Mouse (Mus musculus): ENCODE measurements at regions not wholly inside any gene's neighbourhood (a gene's known extent, or its start where the extent isn't known, plus 50 kb on each side); places are given as distances from the start of the nearest gene placed in this dataset.
"Not testable (repeated sequence)": the region's sequence is repeated elsewhere in the genome, so short reads cannot be mapped to it uniquely, and the experiment has no call there.

DNA sequence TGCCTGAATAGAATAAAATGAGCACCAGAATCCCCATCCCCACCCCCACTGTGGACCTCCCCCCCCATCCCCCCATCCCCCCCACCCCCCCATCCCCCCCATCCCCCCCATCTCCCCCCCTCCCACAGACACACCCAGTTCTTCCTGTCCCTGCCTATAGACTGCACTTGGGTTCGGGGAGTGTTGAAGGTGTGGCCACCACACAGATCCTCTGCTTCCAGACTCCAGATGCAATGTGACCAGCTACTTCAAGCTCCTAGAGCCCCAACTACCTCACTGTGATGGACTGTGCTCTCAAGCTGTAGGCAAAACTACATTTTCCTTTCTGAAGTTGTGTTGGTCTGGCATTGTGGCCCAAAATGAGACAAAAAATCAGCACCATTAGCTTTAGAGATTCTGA lies 138.3 kb upstream of the Rybp start:
- DNase-seq (ENCODE audit: low spot score in 2 of 2) = no peak

GRCm38 (mm10) chr6:100424788-100425403 lies 137.6 kb upstream of the Rybp start:
- DNase-seq (ENCODE audit: low spot score in 2 of 2) = no peak

GRCm38 (mm10) chr6:100424181-100424580 lies 136.9 kb upstream of the Rybp start:
- DNase-seq (ENCODE audit: low spot score in 2 of 2) = no peak

- DNase-seq (ENCODE audit: low spot score in 2 of 2) = no peak
Observed at GRCm38 (mm10) chr6:100423636-100424035, 136.4 kb upstream of the Rybp start.

DNA sequence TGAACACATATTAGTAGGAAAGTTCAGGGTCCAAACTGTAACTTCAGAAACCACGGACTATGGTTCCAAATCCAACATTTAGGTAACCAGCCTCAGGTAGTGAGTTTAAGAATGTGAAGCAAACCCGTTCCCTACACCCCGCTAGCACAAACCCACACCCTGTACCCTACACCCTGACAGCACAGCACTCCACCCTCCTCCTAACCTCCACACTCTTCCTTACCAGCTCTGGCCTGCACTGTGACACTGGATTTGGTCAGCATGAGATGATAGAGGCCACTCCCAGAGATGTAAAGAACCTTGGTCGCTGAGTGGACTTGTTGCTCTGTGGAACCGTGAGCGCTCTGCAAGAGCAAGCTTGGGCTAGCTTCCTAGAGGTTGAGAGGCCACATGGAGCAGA lies 135.3 kb upstream of the Rybp start:
- no peak for DNase-seq (ENCODE audit: low spot score in 2 of 2)

DNA sequence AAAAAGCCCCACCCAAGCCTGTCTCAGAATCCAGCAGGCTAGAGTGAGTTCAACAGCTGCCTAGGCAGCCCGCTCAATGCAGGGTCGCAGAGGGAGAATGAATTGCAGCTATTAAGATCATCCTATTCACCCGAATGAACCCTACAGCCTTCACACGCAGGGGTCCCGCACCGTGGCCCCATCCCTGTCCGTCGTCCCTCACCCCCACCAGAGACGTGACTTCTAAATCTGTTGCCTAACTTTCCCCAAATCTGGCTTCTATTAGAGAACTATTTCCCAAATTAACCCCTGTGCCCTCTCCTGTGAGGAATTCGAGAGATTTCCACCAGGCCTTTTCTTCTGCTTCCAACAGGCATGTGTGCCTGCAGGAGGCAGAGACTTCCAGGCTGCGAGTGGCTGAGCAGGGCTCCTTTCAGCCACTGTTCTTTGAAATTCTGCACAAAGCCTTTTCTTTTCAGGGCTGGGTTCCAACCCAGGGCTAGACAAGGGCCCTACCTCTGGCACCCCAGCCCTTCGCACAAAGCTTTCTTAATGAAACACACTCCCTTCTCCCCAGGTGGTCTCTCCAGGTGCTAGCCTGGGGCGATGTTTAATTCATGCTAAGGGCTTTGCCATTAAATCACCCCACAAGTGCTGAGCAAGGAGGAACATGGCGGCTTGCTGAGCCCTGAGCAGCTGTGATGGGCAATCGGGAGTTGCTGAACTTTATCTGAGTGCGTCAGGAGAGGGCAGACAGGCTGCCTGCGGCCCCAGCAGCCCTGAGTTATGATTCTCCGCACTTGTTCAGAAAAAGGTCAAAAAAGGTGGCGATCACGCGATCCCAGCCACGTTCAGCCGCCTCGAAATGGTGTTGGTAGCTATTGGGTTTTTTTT lies 134.7 kb upstream of the Rybp start:
- DNase-seq (ENCODE audit: low spot score in 2 of 2) = no peak

GRCm38 (mm10) chr6:100420602-100421001 lies 133.3 kb upstream of the Rybp start:
- DNase-seq (ENCODE audit: low spot score in 2 of 2) = no peak

DNA sequence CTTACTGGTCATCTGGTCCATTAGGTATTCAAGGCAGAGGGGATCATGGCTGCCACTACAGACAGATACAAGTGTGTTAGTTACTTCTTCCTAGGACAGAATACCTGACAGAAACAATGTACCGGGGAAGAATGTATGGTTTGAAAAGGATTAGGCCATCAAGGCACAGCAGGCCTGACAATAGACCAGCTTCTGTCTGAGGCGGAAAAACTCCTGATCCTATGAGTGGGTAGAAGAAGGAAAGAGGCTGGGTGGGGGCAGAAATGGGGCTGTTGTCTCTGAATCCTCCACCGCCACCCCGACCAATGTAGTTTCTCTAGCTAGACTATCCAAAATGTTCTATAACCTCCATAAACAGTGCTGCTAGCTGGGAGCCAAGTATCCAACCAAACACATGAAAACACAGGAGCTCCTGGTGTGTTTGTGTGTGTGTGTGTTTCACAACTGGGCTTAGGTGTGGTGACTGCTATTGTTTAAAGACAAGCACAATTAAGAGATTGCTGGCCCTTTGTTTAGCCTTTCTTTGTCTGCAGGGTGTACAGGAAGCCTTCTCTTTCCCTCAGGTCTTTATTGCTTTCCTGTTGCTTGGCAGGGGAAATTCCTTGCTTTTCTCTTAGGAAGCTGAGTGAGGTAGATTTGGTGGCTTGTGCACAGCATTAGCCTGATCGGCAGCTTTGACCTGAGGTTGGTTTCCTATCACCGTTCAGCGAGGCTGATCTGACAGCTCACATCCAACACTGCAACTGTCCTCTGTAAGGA lies 132.7 kb upstream of the Rybp start:
- DNase-seq (ENCODE audit: low spot score in 2 of 2) = no peak

DNA sequence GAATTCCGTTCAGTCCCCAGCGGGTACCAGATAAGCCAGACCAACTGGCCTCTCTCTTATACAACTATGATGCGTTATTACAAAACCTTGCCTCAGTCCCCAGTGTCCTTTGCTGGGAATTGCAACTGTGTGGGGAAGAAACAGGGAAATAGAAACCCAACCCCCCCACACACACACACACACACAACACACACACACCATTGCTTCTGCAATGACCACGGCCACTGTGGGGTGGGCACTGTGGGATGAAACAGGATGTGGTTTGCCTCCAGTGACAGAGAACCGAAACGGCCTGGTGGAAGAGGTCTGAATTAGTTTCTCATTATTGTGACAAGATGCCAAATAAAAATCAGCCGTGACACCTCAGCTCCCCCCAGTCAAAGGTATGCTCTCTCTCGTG lies 128.8 kb upstream of the Rybp start:
- no peak for DNase-seq (ENCODE audit: low spot score in 2 of 2)

DNA sequence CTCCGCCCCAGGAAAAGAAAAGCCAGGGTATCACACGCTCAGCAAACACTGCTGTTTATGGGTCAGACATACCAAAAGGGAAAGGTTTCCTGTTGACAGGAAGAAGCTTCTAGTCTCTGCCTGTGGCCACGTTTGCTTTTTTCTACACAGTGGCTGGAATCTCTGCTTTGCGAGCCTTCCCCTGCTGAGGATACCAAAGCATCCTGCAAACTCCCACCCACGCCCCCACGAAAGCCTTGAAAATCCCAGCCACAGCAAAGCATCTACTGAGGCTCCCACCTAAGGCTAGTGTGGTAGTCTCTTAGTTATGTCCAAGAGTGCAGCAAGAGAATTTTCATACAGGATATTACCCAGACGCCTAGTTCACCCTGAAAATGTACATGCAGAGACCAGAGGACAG lies 128.2 kb upstream of the Rybp start:
- no peak for DNase-seq (ENCODE audit: low spot score in 2 of 2)

DNA sequence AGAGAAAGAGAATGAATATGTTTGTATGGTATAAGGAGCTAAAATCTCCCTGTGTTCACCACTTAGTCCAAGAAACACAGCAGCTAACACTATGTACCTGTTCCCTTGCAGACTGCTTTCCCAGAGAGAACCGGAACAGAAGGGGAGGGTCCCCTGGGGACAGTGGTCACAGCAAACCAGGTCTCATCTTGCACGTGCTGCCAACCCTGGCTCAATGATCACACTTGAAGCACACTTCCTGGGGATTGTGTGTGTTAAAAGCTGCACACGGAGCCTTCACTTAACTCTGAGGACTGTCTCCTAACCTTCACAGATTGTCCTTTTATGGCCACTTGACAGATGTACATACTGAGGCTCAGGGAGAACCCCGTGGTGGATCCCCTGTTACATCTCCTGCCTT lies 127.6 kb upstream of the Rybp start:
- DNase-seq (ENCODE audit: low spot score in 2 of 2) = no peak

DNA sequence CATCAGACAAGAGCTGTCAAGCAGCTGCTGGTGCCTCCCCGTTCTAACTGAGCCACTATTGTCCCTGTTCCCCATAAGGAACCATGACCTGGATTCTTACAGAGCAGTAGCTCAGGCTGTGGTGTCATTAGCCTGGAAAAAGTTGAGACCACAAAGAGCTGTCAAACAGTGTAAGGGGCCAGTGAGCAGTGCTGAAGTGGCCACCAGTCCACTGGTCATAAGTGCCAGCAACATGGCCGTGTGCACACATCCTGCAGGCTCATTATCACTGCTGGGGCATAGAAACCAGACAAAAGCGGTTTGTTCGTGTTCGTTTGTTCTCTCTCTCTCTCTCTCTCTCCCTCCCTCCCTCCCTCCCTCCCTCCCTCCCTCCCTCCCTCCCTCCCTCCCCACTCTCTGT lies 125.2 kb upstream of the Rybp start:
- DNase-seq (ENCODE audit: low spot score in 2 of 2) = no peak

DNA sequence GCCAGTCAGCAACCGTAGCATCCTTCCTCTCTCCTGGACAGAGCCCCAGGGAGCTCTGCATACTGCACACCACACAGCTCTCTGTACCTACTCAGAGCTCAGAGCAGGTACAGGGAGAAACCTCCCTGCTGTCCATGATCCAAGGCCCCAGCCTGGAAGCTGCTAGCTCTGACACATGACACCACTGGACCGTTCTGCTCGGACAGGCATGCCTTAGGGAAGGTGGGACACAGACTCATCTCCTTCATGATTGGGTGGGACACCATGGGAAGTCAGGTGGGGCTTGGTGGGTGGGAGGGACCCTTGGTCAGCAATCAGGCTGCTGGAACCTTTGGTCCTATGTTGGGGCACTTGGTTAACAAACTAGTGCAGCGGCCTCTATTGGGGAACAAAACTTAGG lies 124.7 kb upstream of the Rybp start:
- no peak for DNase-seq (ENCODE audit: low spot score in 2 of 2)

DNA sequence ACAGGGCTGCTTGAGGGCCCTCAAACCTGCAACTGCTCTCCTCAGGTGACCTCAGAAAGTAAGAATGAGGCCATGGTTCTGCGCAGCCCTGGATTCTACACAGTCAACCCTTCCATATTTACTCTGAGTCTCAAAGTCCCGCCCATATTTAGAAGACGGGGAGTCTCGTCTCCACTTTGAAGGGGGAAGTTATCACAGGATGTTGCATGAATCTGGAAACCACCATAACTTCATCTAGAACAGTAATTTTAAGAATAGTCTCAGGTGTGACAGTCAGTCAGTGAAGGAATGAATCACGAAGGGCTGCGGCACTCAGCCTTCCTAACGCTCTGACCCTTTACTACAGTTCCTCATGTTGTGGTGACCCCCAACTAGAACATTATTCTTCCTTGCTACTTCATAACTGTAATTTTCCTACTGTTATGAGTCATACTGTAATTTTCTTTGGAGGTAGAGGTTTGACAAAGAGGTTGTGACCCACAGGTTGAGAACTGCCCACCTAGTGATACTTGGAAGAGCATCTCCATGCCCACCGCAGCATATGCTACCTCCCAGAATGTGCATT lies 122.9 kb upstream of the Rybp start:
- DNase-seq (ENCODE audit: low spot score in 2 of 2) = no peak

GRCm38 (mm10) chr6:100408826-100409225 lies 121.5 kb upstream of the Rybp start:
- no peak for DNase-seq (ENCODE audit: low spot score in 2 of 2)

DNA sequence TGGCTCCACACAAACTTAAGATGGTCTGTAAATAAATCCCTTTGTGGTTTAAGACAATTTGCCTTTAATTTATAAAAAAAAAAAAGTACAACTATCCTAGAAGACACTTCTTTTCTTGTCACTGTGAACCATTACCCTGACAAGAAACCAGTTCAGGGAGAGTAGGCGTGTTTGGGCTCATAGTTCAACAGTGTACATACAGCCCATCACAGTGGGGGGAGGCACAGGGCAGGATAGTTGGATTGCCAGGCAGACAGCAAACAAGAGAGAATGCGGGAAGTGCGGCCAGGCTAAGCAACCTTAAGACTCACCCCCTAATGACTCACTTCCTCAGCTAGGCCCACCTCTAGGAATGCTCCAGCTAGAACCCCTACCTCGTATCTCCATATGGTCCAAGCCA lies 119.2 kb upstream of the Rybp start:
- no peak for DNase-seq (ENCODE audit: low spot score in 2 of 2)

- no peak for DNase-seq (ENCODE audit: low spot score in 2 of 2)
Observed at GRCm38 (mm10) chr6:100404161-100404560, 116.9 kb upstream of the Rybp start.

DNA sequence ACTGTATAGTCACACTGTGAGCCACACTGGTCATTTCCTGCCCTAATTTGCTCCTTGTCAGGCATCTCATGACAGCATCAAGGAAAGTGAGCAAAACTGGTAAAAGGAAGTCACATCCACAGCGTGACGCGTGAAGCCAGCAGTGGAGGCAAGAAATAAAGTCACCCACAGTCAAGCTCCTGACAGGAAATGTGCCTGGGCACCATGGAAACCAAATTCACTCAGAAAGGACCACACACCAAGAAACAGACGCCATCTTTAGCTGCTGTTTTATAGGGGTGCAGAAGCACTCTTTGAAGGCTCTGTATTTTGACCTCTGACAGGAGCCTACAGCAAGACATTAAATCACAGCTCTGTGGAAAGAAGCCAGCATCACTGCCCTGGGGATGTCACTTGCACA lies 115.4 kb upstream of the Rybp start:
- DNase-seq (ENCODE audit: low spot score in 2 of 2) = no peak

- DNase-seq (ENCODE audit: low spot score in 2 of 2) = no peak
Observed at GRCm38 (mm10) chr6:100401728-100402127, 114.4 kb upstream of the Rybp start.

DNA sequence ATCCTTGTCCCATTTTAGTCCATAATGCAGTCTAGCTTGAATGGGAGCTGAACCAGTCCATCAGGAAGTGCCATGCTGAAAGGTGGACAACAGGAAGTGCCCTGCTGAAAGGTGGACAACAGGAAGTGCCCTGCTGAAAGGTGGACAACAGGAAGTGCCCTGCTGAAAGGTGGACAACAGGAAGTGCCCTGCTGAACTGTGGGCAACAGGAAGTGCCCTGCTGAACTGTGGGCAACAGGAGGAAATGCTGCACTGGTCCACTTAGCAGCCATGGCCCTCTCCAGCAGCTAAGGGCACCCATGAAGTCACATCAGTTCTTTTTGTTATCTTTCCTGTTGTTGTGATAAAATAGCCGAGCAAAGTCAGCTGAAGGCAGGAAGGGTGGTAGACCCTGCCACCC lies 112.1 kb upstream of the Rybp start:
- not testable (repeated sequence) for DNase-seq (ENCODE audit: low spot score in 2 of 2)

GRCm38 (mm10) chr6:100396311-100397200 lies 109.3 kb upstream of the Rybp start:
- peak; percentile 10 to 11 for DNase-seq (ENCODE audit: low spot score in 2 of 2)
